Mouse (Mus musculus): ENCODE measurements around the gene Slc27a5.

Slc27a5 gene

DNA sequence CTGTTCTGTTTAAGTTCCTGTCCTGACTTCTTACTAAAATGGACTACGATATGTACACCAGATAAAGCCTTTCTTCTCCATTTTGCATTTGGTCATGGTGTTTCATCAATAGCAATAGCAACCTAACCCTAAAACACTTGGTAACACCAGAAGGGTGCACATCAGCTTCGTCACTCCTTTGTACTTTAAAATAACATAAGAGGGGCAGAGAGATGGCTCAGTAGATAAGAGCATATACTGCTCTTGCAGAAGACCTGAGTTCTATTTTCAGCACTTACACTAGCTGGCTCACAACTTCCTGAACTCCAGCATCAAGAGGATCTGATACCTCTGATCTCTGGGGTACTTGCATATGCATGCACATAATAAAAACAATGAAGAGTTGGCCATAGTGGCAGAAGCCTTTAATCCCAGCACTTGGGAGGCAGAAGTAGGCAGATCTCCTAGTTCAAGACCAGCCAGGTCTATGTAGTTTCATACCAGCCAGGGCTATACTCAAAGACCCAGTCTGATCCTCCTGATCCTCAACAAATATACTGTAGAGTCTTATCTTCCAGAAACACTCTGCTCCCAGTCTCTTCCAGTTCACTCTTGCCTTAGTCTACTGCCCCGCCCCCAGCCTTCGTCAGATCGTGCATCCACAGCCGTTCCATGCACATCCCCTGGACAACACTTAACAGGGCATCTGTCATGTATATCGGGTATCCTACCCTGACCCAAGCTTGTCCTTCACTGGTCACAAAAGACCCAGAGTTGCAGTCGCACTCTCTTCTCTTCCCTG, 10.4 kb downstream of the Slc27a5 start:
- DNase-seq (ENCODE audit: extremely low read depth, insufficient read length, low spot score) = no peak

- no peak for DNase-seq (ENCODE audit: extremely low read depth, insufficient read length, low spot score)
These were observed 11.1 kb downstream of the Slc27a5 start for GRCm38 (mm10) chr7:12986906-12987305.

- DNase-seq (ENCODE audit: extremely low read depth, insufficient read length, low spot score) = no peak
These were observed 12.3 kb downstream of the Slc27a5 start for GRCm38 (mm10) chr7:12985724-12986123.

DNA sequence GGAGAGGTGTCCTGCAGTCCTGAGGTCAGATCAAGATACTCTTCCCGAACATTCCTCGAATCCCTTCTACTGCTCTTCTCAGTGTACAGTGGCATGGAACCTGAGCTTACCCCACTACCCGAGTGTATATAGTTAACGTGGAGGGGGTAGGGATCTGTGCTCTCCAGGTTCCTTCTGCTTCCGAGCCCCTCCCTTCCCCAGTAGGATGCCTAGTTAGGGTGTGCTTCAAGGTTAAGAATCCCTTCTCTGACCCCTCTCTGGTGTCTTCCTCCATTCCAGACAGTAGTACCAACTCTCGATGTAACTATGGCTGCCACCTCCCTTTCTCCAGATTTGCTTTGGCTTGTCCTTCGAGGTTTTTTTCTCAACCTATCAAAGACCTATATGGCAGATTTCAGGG, 17.7 kb downstream of the Slc27a5 start:
- DNase-seq (ENCODE audit: extremely low read depth, insufficient read length, low spot score) = no peak

DNA sequence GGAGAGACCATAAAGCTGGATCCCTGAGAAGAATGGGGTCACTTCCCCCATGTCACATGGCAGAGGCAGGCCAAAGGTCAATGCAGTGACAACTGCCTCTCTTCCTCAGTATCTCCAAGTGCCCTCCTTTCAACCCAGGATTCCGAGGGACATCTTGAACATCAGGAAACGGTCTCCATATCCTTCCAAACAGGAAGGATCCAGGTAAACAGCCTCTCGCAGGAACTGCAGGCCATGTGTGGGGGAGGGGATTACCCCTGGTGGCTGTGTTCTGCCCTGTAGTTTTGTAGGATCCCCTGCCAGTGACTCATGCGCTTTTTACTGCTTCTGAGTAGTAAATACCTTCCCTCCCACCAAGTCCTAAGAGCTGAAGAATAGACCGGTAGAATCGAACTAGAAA, 18.2 kb downstream of the Slc27a5 start:
- DNase-seq (ENCODE audit: extremely low read depth, insufficient read length, low spot score) = no peak

DNA sequence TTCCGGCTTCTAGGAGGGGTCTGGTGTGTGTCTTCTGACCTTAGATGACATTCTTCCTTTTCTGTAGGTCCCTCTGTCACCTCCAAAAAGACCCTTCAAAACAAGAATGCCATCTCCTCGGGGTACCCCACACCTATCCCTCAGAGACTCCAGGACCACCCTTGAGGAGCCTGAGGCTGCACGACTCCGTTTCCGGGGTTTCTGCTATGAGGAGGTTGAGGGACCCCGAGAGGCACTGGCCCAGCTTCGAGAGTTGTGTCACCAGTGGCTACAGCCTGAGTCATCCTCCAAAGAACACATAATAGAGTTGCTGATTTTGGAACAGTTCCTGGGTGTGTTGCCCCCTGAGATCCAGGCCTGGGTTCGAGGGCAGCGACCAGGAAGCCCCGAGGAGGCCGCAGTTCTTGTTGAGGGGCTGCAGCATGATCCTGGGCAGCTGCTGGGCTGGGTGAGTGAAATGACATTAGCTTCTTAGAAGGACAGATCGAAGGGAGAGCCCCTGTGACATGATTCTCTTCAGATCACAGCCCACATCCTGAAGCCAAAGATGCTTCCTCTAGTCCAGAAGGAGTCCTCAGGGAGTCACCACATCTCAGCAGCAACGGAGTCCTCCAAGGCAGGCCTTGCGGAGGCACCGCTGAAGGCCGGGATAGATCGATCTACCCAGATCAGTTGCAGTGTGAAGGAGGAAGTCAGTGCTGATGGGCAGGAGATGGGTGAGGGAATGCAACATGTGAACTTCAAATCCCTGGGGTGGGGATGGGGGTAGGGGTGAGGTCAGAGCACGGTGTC, 18.9 kb downstream of the Slc27a5 start:
- no peak for DNase-seq (ENCODE audit: extremely low read depth, insufficient read length, low spot score)

- peak; percentile 99 for DNase-seq (ENCODE audit: extremely low read depth, insufficient read length, low spot score)
These were observed 20.2 kb downstream of the Slc27a5 start, which contains the start of gene Zfp446 for GRCm38 (mm10) chr7:12977682-12978389. Zfp446 (plus strand) TSS chr7:12977848.

DNA sequence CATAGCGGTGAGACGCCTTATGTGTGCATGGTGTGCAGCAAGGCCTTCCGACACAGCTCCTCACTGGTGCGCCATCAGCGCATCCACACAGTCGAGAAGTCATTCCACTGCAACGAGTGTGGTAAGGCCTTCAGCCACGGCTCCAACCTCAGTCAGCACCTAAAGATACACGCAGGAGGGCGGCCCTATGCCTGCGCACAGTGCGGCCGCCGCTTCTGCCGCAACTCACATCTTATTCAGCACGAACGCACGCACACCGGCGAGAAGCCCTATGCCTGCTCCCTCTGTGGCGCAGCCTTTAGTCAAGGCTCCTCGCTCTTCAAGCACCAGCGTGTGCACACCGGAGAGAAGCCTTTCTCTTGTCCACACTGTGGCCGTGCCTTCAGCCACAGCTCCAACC, 27.1 kb downstream of the Slc27a5 start:
- DNase-seq (ENCODE audit: extremely low read depth, insufficient read length, low spot score) = no peak

- no peak for DNase-seq (ENCODE audit: extremely low read depth, insufficient read length, low spot score)
These were observed 31.7 kb downstream of the Slc27a5 start for GRCm38 (mm10) chr7:12966104-12966845.

- peak; percentile 89 for DNase-seq (ENCODE audit: extremely low read depth, insufficient read length, low spot score)
These were observed 32.3 kb downstream of the Slc27a5 start, which contains the start of gene Zfp324 for GRCm38 (mm10) chr7:12965678-12966091. Zfp324 (plus strand) TSS chr7:12965838.

GRCm38 (mm10) chr7:12961511-12962141, 36.4 kb downstream of the Slc27a5 start:
- peak; percentile 43 for DNase-seq (ENCODE audit: extremely low read depth, insufficient read length, low spot score)

- no peak for DNase-seq (ENCODE audit: extremely low read depth, insufficient read length, low spot score)
These were observed 38.3 kb downstream of the Slc27a5 start for GRCm38 (mm10) chr7:12959718-12960117.

- no peak for DNase-seq (ENCODE audit: extremely low read depth, insufficient read length, low spot score)
These were observed 39.0 kb downstream of the Slc27a5 start for GRCm38 (mm10) chr7:12958948-12959347.

DNA sequence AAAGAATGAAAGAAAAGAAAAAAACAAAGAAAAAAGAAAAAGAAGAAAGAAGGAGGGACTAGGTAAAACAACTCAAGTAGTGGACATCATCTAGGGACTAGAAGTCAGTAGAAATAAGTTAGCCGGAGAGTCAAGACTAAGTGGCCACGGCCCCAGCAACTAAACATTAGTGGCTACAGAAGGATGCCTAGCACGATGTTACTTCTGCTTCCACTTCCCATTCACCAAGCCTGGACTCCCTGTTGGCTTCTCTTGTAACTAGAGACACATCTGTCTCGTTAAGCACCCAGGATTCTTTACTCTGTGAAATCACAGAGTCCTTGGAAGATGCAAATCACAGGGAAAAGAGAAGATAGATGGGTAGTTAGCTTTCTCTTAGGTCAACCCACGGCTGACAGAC, 40.5 kb downstream of the Slc27a5 start:
- no peak for DNase-seq (ENCODE audit: extremely low read depth, insufficient read length, low spot score)

DNA sequence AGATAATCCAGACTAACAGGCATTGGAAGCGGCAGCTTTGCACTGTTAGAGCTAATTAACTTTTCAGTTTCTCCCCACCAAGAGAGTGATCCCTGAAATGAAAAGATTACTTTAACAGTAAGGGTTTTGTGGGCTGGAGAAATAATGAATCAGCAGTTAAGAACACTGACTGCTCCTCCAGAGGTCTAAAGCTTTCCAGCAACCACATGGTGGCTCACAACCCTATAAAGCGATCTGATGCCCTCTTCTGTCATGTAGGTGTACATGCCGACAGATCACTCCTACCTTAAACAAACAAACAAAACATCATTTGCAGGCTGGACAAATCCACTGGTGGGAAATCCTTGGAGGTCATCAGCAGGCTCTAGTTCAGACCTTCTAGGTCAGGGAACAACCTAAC, 43.1 kb downstream of the Slc27a5 start:
- no peak for DNase-seq (ENCODE audit: extremely low read depth, insufficient read length, low spot score)

GRCm38 (mm10) chr7:12949872-12950229, 48.1 kb downstream of the Slc27a5 start:
- no peak for DNase-seq (ENCODE audit: extremely low read depth, insufficient read length, low spot score)

DNA sequence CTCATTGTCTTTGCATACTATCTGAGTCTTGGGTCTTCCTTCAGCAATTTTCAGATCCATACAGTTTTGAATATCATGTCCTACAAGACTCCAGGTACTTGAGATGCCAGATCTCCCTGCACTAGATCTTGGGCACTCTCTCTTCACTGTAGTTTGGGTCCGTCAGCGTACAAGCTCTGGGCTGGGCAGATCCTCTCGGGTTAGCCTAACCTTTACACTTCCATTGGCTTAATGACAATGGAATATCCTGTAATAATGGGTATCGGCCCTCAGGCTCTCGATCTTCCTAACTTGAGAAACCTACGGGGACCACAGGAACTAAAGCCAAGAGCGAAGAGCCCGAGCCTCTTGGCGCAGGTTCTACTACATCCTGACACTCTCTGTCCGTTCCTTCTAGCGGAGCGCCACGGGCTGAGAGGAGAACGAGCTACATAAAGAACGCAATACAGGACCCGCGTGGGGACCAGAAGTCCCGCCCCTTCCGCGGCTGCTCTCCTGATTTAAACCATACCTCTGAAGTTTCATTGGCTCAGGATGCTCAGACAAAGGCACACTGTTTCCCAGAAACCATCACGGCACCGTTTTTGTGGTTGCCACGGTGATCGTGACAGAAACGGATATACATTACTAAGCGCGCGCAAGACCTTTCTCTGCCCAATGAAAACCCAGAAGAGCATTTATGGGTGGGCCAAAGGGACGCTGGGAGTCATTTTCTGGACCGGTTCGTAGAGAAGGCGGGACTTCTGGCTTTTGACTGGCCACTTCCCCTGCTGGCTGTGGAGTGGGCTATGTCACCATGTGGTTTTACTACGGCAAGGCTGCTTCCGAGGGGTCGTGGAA, 48.7 kb downstream of the Slc27a5 start:
- DNase-seq (ENCODE audit: extremely low read depth, insufficient read length, low spot score) = peak; percentile 74

- DNase-seq (ENCODE audit: extremely low read depth, insufficient read length, low spot score) = no peak
These were observed 54.5 kb downstream of the Slc27a5 start for GRCm38 (mm10) chr7:12943488-12943887.

DNA sequence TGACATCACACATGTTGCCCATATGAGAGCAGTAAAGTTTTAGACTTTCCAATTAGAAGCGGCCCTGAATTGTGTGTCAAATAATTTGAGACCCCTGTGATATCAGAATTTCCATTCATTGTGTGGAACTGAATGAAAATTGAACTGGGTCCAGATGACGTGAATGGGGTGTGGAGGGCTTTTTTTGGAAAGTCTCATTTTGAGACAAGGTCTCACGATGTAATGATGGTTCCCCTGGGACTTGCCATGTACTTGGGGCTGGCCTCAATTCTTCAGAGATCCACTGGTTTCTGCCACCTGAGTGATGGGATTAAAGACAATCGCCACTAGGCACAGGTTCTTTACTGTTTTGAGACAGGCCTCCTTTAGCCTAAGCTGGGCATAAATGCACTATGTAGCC, 57.4 kb downstream of the Slc27a5 start:
- no peak for DNase-seq (ENCODE audit: extremely low read depth, insufficient read length, low spot score)

Measured in 3134 (cell line).